12 mouse cellular contexts compared by ENCODE assay signal in genomic region chr13:59444371-59444770, GRCm38 (mm10).
"Had no signal": no experiment of that assay in that cellular context is flagged by ENCODE, and none has a peak within 500 bp of the region (broad histone marks: within the 10 kb centered on the region; RNA-seq: fewer than 3 reads in every experiment).

No protein-coding gene starts in this region.

- H3K27me3 ChIP-seq: limb, embryonic 15.5 days; liver, embryonic 12.5 days; megakaryocyte, embryonic 14.5 days; midbrain, embryonic 15.5 days; neural tube, embryonic 13.5 days had no signal

- DNase-seq: kidney, postnatal 10 days; lung, embryonic 14.5 days; lung, postnatal 10 days; right cerebral cortex, adult 18-20 months; right cerebral cortex, postnatal 25 days; thymus, postnatal 4 days had no signal

- H3K4me2 ChIP-seq: limb, embryonic 15.5 days; liver, embryonic 12.5 days; lung, embryonic 14.5 days; midbrain, embryonic 11.5 days; midbrain, embryonic 15.5 days; neural tube, embryonic 13.5 days had no signal

- H3K36me3 ChIP-seq: limb, embryonic 15.5 days; midbrain, embryonic 15.5 days; neural tube, embryonic 13.5 days had no signal

- H3K4me3 ChIP-seq: limb, embryonic 15.5 days; liver, embryonic 12.5 days; megakaryocyte, embryonic 14.5 days; midbrain, embryonic 15.5 days; neural tube, embryonic 13.5 days had no signal
